Mouse (Mus musculus): ENCODE measurements around the gene Plekhg2. TPM values are rescaled to one million over a fixed set of nuclear protein-coding genes. Genes with fewer than 3 reads are reported as not detected.
"Not testable (repeated sequence)": the region's sequence is repeated elsewhere in the genome, so short reads cannot be mapped to it uniquely, and the experiment has no call there.

The Plekhg2 gene
- polyA plus RNA-seq (2012; rRNA removed), result 4.3 and 6.3 TPM in 2 replicates

DNA sequence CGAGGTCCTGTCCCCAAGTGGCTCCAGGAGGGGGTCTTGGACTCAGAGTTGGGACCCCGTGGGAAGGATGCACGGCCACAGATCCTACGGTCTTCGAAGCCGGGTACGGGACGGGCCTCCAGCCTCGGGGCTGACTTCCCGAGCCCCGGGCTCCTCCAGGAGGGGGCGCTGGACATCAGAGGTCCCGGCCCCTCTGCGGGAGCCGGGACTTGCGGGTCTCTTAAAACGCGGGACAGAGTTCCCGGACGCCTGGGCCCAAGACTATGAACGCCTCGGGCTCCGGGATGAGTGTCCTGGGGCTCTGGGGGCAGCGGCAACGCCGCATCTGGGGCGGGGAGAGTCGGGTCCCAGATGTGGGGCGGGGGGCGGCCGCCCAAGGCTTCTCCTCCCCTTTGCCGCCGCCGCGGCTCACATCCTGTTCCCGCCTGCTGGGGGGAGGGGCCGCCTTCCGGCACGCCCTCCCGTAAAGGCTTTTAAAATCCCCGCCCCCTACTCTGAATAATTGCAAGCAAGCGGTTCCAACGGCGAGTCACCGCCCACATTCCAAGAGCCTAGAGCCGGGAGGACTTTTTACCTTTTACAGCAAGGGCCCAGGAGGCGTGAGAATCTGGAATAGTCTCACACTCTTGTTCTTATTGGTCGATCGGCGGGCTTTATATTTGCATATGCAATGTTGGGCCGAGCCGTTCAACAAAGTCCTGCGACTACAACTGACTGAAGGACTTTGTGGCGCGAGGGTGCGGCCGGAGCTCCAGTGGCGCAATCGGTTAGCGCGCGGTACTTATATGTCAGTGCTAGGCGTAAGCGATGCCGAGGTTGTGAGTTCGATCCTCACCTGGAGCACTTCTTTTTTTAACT, at the start of gene Plekhg2:
Plekhg2 (minus strand) TSS at position 349 of the 858 bp plus-strand sequence.
- peak; percentile 93 to 97 for DNase-seq (ENCODE audit: extremely low spot score in 1 of 2, low spot score in 1 of 2)

DNA sequence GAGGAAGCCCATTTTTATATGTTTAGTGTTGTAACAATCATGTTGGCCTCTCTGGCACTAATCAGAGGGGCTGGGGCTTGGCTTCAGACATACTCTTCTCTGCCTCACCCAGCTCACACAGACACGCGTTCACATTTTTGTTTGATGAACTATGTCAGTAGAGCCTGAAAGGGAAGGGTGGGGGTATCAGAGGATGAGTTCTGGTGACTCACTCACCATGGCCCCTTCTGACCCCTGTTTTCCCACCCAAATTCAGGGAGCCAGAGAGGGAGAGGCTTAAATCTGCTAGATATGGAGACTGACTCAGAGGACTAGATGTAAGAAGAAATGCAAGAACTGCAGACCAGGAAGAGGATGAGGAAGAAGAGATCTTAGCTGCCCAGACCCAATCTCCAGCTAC, 47.0 kb upstream of the Plekhg2 start:
- DNase-seq (ENCODE audit: extremely low spot score in 1 of 2, low spot score in 1 of 2), result no peak

DNA sequence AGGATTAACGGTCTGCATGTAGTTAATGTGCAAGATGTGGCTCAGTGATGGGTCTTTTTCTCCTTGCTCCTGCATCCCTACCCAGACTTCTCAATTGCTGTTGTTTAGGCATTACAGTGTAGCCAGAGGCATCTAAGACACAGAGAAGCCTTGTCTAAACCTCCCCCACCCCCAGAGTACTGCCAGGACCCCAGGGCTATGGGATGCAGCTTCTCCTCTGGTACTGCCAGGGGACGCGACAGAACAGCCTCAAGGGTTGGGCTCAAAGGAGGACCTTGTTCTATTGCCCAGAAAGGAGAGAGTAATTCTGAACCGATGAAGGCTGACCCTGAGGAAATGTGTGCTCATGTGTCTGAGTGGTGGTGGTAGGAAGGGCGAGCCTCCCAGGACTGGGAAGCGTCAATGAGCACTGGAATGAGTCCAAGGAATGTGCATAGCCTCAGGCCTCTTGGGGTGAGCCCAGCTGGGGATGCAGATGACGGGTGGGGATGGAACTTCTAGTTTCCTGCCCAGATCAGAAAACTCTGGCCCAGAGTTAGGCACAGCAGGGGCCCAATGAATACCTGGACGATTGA, 45.8 kb upstream of the Plekhg2 start:
- DNase-seq (ENCODE audit: extremely low spot score in 1 of 2, low spot score in 1 of 2), result peak in 1 of 2 experiments; percentile 22

DNA sequence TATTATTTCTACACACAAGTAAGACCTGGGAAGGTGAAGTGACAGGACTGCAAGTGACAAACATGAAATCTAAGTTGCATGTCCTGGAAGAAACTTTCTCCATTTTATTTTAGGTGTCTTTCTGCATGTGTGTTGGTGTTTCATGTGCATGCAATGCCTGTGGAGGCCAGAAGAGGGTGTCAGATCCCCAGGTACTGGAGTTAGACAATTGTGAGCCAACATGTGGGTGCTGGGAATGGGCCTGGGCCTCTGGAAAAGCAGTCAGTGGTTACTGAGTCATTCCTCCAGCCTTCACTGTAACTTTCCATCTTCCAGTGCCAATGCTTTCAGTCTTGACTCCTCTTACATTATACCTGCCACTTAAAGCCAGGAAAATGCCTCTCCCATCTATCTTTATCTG, 45.0 kb upstream of the Plekhg2 start:
- no peak for DNase-seq (ENCODE audit: extremely low spot score in 1 of 2, low spot score in 1 of 2)

DNA sequence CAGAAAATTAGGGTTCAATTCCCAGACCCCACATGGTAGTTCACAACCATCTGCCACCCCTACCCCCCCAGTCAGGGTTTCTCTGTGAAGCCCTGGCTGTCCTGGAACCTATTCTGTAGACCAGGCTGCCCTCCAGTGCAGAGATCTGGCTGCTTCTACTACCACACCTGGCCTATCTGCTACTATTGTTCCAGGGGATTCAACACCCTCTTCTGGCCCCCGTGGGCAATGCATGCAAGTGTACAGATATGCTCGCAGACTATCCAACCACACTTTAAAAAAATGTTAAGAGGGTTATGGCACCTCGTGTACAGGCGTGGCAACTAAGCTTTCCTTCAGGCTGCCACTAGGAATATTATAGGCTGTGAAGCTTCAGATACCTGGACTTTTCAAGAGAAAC, 40.4 kb upstream of the Plekhg2 start:
- no peak for DNase-seq (ENCODE audit: extremely low spot score in 1 of 2, low spot score in 1 of 2)

DNA sequence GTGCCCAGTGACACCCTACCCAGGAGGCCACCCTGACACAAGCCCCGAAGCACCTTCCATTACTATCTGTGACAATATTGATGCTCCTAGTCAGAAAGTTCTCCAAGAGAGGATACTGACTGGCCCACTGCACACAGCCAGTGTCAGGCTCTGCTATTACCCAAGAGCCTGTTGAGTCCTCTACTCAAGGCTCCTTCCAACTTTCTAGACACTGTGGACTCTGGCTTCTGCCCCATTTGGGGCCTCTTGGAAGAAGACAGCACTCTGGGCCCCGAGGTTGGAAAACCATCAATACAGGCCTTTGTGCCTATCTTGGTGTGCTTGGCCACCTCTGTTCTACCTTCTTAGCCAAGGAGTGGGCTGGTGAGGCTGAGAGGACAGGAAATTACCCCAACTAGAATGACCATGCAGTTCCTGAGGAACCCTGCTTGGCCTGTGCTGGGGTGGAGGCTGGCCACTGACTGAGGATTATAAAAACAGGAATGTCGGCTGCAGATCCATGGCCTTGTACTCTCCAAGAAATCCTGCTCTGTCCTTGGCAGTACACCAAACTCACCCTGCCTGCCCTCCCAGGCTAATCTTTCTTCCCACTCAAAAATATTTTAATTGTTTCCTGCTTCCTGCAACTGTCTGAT, 38.6 kb upstream of the Plekhg2 start:
- DNase-seq (ENCODE audit: extremely low spot score in 1 of 2, low spot score in 1 of 2), result no peak

DNA sequence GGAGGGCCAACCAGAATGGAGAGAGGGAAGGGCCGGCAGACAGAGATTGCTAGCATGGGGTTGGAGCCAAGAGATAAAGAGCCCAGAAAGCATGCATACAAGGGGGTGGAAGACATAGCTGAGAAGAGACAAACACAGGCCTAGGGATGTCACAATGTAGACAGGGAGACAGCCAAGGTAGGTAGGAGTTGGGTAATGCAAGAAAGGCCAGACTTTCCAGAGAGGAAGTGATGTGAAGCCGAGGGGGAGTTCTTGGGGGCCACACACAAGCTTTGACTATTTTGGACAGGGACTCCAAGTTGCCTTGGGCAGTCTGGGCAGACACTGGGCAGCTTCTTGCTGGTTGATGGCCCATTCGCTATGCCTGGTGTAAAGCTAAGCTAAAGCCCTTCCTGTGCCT, 29.5 kb upstream of the Plekhg2 start:
- DNase-seq (ENCODE audit: extremely low spot score in 1 of 2, low spot score in 1 of 2), result no peak

DNA sequence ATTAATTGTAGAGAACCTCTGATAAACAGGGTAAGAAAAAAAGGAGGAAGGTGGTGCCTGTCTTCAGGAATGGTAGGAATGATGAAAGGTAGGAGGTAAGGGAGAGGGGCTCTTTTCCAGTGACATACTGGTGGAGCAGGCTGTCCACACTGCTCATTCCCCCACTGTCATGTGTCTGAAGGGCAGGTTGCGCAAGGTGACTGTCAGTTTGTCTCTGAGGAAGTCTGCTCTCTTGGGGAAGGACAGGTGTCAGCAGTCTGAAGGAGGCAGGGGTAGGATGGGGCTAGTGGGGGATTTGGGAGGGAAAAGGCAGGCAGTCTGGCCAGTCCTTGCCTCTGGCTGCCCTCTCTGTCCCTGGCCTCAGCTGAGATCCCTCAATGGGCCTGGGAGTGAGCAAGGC, 28.6 kb upstream of the Plekhg2 start:
- no peak for DNase-seq (ENCODE audit: extremely low spot score in 1 of 2, low spot score in 1 of 2)

DNA sequence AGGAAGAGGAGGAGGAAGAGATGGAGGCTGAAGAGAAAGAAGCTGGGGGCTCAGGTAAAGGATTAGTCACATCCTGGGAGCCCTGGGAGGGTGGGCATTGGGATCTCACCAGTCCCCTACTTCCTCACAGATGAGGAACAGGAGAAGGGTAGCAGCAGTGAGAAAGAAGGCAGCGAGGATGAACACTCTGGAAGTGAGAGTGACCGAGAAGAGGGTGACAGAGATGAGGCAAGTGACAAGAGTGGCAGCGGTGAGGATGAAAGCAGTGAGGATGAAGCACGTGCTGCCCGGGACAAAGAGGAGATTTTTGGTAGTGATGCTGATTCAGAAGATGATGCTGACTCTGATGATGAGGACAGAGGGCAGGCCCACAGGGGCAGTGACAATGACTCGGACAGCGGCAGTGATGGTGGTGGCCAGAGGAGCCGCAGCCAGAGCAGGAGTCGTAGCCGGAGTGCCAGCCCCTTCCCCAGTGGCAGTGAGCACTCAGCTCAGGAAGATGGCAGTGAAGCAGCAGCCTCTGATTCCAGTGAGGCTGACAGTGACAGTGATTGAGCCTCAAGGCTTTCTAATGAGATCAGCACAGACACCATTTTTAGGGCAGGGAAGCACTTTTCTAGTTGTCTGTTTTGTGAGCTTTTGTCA, 26.4 kb upstream of the Plekhg2 start:
- no peak for DNase-seq (ENCODE audit: extremely low spot score in 1 of 2, low spot score in 1 of 2)

DNA sequence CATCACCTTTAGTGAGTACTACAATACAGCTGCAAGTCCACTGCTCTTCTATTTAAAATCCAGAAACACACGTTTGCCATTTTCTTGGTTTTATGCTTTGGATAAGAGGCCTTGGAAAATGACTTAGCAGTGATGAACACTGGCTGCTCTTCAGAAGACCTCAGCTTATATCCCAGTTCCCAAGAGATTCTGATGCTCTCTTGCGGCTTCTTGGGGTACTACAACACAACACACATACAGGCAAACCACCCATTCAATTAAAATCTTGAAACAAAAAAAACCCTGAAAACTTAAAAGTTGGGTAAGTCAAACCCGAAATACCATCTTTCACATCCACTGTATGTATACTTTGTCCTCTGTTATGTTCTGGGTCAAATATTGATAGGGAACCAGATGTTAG, 25.6 kb upstream of the Plekhg2 start:
- peak in 1 of 2 experiments; percentile 60 for DNase-seq (ENCODE audit: extremely low spot score in 1 of 2, low spot score in 1 of 2)

DNA sequence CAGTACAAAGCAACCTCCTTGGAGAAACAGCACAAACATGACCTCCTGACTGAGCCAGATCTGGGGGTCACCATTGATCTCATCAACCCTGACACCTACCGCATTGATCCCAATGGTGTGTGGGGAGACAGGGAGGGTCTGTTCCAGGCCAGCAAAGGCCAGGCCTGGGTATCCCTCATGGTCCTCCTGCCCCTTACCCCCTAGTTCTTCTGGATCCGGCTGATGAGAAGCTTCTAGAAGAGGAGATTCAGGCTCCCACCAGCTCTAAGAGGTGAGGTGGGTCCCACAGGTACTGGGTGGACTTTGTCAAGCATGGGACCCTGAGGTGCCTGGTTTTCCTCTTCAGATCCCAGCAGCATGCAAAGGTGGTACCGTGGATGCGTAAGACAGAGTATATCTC, 23.0 kb upstream of the Plekhg2 start:
- no peak for DNase-seq (ENCODE audit: extremely low spot score in 1 of 2, low spot score in 1 of 2)

DNA sequence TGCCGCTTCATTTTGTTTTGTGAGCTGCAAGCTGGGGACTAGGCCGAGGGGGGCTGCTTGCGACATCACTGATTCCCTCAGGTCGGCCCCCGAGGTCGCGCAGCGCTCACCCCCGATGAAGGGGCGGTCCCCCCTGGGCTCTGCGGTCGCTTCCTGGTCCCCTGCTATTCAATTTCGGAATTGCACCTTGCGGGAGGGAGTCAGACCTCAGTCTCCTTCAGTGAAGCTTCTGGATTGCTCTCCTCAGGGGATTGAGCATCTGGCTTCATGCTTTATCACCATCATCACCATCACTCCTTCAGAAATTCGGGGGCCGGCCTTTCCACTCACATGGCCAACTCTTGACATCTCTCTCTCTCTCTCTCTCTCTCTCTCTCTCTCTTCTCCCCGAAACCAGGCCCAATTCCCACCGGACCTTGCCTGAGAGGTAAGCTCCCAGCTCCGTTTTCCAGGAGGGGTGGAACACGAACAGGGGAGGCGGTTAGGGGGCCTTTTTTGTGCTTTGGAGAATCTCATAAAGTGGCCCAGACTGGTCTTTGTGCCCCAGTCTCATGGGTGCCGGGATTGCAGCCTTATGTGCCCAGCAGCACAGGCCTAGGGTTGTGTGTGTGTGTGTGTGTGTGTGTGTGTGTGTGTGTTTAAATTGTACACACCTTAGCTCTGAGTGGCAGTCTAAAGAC, 21.0 kb upstream of the Plekhg2 start:
- DNase-seq (ENCODE audit: extremely low spot score in 1 of 2, low spot score in 1 of 2), result no peak

DNA sequence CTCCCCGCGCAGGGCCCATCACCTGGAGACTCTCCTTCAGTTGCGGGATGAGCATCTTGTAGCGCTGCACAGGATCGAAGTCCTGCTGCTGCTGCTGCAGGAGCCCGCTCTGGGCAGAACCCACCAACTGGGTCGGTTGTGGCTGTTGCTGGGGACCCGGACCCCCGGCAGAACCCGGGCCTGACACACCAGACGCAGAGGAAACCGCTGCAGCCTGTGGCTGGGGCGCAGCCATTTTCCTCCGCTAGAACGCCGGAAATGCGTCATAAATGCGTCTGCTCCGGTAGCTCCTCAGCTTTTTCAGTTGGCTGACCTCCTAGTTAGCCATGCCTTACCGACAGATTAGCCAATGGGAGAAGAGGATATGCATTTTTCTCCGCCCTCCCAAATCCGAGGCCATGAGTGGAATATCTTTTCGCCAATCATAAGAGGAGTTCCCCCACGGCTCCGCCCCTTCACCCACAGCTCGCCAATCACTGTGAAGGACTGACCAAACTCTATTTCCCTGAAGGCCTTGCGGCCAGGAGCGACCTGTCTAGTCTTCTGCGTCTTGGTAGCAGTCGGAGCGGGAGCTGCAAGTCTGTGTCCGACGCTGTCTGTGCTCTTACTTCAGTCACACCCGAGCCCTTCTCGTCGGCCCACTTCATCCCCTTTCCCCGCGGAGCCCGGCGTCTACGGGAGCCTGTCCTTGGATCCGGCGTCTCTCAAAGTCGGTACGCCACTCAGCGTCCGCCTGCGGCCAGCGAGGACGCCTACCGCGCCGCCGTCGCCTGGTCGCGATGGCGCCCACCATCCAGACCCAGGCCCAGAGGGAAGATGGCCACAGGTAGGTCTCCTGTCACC, 20.3 kb upstream of the Plekhg2 start, which contains the start of the genes Med29 and Paf1:
Med29 (minus strand) TSS at position 280 of the 843 bp plus-strand sequence.
Paf1 (plus strand) TSS at position 523 of the 843 bp plus-strand sequence.
- DNase-seq (ENCODE audit: extremely low spot score in 1 of 2, low spot score in 1 of 2), result peak; percentile 98 to 99

DNA sequence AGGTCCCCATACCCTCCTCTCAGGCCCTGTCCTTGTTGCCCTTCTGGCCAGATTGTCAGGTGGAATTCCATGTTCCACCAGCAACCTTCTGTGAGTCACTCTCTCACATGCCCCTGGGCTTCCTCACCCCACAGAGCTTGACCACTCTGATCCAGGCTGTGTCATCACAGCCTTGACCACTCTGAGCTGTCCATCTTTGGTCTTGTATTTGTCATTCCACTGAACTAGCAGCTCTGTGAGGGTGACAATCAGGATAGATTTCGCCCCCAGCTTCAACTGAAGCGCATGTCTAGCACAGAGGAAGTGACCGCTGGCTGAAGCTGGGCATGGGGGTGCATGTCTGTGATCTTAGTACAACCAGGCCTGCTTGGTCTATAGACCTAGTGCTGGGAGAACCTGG, 17.9 kb upstream of the Plekhg2 start:
- no peak for DNase-seq (ENCODE audit: extremely low spot score in 1 of 2, low spot score in 1 of 2)

DNA sequence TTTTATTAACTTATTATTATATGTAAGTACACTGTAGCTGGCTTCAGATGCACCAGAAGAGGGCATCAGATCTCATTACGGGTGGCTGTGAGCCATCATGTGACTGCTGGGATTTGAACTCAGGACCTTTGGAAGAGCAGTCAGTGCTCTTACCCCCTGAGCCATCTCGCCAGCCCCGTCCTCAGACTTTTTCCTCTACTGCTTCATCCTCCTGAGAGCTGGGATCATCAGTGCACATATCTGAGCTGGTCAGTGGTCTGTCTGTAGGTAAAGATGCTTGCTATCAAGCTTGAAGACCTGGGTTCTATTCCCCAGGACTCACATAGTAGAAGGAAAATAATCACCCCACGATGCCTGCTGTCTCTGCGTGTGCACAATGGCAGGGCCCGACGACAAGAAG, 15.0 kb upstream of the Plekhg2 start:
- DNase-seq (ENCODE audit: extremely low spot score in 1 of 2, low spot score in 1 of 2), result not testable (repeated sequence)

DNA sequence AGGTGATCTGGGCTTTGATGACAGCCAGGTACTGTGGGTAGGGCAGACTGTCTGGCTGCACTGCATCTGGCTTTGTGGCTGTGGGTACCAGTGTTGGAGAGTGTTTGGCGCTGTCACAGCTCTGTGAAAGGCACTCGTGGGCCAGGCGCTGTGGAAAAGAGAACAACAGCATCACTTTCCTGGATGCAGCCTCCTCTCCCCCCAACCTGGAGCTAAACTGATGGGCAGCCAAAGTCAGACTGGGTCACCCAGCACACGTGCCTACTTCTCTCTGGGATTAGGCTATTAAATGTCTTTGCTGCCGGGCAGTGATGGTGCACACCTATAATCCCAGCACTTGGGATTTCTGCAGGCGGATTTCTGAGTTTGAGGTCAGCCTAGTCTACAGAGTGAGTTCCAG, 14.5 kb upstream of the Plekhg2 start:
- DNase-seq (ENCODE audit: extremely low spot score in 1 of 2, low spot score in 1 of 2), result not testable (repeated sequence)

DNA sequence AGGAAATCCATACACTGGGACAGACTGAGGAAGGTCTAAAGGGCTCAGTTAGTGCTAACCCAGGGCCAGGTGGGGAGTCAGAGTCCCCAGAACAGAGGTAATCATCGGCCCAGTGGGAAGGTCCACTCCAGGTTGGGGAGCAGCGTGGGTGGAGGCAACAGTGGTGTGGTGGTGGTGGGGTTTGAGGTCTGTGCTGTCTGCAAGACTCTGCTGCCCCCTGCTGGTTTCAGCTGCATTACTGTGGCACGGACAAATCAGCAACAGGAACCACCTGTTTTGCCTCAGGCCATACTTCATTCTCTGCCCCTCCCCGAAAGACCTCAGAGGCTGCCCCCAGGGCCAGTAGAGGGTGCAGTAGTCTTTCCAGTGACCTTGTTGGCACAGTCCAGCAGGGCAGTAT, 14.1 kb upstream of the Plekhg2 start:
- DNase-seq (ENCODE audit: extremely low spot score in 1 of 2, low spot score in 1 of 2), result peak; percentile 49 to 82

DNA sequence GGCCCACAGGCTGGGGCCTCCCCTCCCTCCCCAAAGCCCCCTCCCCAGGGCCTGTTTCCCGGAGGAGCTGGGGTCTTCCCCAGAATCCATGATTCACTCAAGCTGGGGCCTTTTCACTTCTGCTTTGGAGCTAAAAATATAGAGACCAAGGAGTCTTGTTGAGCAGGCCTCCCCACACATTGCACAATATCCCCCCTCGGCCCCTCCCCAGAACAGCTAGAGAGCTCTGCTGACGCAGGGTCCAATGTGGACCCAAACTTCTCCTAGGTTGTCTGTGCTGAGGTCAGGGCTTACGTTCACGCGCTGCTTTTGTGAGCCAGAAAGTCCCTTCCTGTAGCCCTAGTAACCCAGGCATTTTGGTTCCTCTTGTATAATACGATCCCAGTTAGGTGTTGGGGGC, 13.6 kb upstream of the Plekhg2 start:
- peak in 1 of 2 experiments; percentile 33 for DNase-seq (ENCODE audit: extremely low spot score in 1 of 2, low spot score in 1 of 2)

DNA sequence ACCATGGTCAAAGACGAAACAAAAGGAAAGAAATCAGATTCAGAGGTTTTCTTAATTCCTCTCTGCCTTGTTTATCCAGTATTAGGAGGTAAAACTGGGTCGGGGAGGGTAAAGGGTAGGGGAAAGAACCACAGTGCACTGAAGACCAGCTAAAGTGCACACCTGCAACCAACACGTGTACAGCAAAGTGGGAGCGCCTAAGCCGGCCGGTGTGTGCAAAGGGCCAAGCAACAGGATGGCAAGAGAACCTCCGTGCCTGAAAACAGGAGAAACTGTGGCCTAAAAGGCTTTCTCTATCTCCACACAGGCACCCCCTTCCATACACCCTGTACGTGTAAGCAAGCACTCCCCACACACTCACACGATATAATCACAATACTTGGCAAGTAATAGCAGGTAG, 12.8 kb upstream of the Plekhg2 start:
- DNase-seq (ENCODE audit: extremely low spot score in 1 of 2, low spot score in 1 of 2), result no peak

DNA sequence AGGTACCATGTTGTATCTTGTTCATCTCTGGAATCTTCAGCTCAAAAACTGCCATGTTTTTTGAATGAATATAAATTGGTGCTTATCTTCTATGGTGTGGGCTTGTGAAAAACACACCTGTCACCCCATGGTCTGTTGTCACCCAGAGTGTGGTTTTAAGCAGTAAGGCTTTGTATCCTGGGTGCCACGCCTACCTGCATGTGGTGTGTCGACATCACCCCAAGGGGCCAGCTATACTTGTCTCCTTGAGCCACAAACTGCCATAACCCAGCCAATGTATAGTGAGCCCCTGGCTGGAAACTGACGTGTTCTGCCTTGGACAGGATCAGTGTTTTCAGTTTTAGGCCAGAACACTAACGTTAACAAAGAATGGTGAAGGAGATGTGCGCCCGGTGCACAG, 11.8 kb upstream of the Plekhg2 start:
- no peak for DNase-seq (ENCODE audit: extremely low spot score in 1 of 2, low spot score in 1 of 2)

Data from frontal cortex, adult 2 months (tissue).